Mouse (Mus musculus): ENCODE data around the gene Vtcn1.

Vtcn1 gene

GRCm38 (mm10) chr3:100920611-100921140 lies 95.4 kb downstream of the Vtcn1 start:
- DNase-seq (ENCODE audit: low spot score), result no peak

GRCm38 (mm10) chr3:100921825-100922505 lies 96.7 kb downstream of the Vtcn1 start, which contains the start of gene Trim45:
Trim45 (plus strand) TSS chr3:100922202.
- DNase-seq (ENCODE audit: low spot score), result peak; percentile 100

- DNase-seq (ENCODE audit: low spot score), result no peak
These were observed 97.5 kb downstream of the Vtcn1 start for GRCm38 (mm10) chr3:100922506-100923375.

GRCm38 (mm10) chr3:100924065-100924732 lies 98.9 kb downstream of the Vtcn1 start:
- no peak for DNase-seq (ENCODE audit: low spot score)

GRCm38 (mm10) chr3:100925176-100925575 lies 99.9 kb downstream of the Vtcn1 start:
- DNase-seq (ENCODE audit: low spot score), result no peak

GRCm38 (mm10) chr3:100931332-100932076 lies 106.2 kb downstream of the Vtcn1 start:
- no peak for DNase-seq (ENCODE audit: low spot score)

- no peak for DNase-seq (ENCODE audit: low spot score)
These were observed 107.1 kb downstream of the Vtcn1 start for GRCm38 (mm10) chr3:100932077-100932944.

- no peak for DNase-seq (ENCODE audit: low spot score)
These were observed 110.3 kb downstream of the Vtcn1 start for GRCm38 (mm10) chr3:100935521-100935920.

GRCm38 (mm10) chr3:100936201-100936600 lies 110.9 kb downstream of the Vtcn1 start:
- no peak for DNase-seq (ENCODE audit: low spot score)

GRCm38 (mm10) chr3:100938211-100938610 lies 113.0 kb downstream of the Vtcn1 start:
- DNase-seq (ENCODE audit: low spot score), result no peak

GRCm38 (mm10) chr3:100940496-100941037 lies 115.3 kb downstream of the Vtcn1 start:
- no peak for DNase-seq (ENCODE audit: low spot score)
